Mouse (Mus musculus) olfactory bulb, adult 2 months (tissue): ENCODE data around the gene Ptch1.

Experiments used
- CTCF ChIP-seq: fragments of 200-500 bp; IDR thresholded peaks from 2 replicates; pipeline ENCODE4 v1.5.1; 2012; ENCODE audit warnings: low read depth, mild to moderate bottlenecking, low read length, moderate library complexity; ENCODE audit not compliant: insufficient read depth
- POLR2A ChIP-seq: fragments of 200-500 bp; IDR thresholded peaks from 2 replicates; pipeline ENCODE4 v1.6.1; 2012; ENCODE audit warnings: mild to moderate bottlenecking, low read depth, low read length, moderate library complexity; ENCODE audit not compliant: insufficient read depth

DNA sequence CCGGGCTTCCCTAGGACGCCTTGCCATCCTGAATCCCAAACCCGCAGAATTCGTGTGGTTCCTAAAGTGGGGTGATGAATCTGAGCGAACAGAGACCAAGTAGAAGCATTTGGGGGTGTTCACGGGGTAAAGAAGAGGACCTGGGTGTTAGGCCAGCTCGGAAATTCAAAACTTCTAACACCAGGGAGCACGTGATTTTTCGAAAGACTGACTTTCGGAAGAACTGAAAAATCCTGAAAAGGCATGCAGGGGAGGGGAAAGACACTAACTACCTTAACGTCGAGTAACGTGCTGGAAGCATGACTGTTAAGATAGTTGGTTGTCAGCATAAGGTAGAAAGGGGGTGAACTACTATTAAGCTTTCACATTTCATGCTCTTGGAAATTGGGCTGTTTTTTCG lies 5.1 kb downstream of the Ptch1 start:
- no peak for TF ChIP-seq CTCF
- no peak for TF ChIP-seq POLR2A
